In the genomic region with DNA sequence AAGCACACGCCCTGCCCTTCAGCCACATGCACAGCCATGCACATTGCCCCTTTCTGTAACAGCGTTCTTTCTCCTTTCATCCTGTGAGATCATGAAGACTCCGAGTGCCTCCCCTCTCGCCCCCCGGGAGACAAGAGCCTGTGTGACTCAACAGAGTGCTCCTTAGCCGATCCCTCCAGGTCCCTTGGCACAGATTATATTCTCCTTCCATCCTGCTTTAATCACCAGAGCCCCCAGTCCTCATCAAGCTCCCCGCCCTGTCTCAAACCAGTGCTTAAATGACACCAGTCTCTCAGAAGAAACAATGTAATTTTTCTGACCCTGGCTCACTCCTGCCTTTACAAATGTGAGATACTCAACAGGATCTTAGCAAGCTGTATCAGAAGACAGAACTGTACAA, we compare ENCODE assay signal across 24 mouse cellular contexts.
DNase-seq lines count a peak whose midpoint lies in the region; ATAC-seq and TF ChIP-seq lines count a peak whose summit lies in the region.
"Had no signal": no experiment of that assay in that cellular context is flagged by ENCODE, and none has a peak within 500 bp of the region (broad histone marks: within the 10 kb centered on the region; RNA-seq: fewer than 3 reads in every experiment).

No protein-coding gene starts in this region.

- no peak overlapping the region for H3K4me3 ChIP-seq in embryonic facial prominence, embryonic 14.5 days (ENCODE audit: low read depth, low read length)
- H3K4me3 ChIP-seq in embryonic facial prominence, embryonic 10.5 days, result no peak overlapping the region
- no peak overlapping the region for H3K4me3 ChIP-seq in kidney, adult 2 months (ENCODE audit: insufficient read depth, low read depth, low read length)
- no peak overlapping the region for H3K4me3 ChIP-seq in liver, adult 2 months (ENCODE audit: insufficient read depth, low read depth, low read length)
- no peak overlapping the region for H3K4me3 ChIP-seq in liver, embryonic 12.5 days
- H3K4me3 ChIP-seq: embryonic facial prominence, embryonic 12.5 days; erythroblast, embryonic 14.5 days; forebrain, embryonic 13.5 days; heart, embryonic 10.5 days; heart, embryonic 13.5 days; hindbrain, embryonic 13.5 days had no signal

- TF ChIP-seq POLR2A in kidney, adult 2 months (IDR thresholded peaks at IDR 0.05; ENCODE audit: low read depth, low read length), result no peak
- TF ChIP-seq POLR2A in liver, adult 2 months (IDR thresholded peaks at IDR 0.05; ENCODE audit: extremely low read depth, insufficient read depth, low read length), result no peak

- peak; percentile 12 for DNase-seq in embryonic facial prominence, embryonic 14.5 days (ENCODE audit: low spot score)
- DNase-seq in embryonic facial prominence, embryonic 10.5 days (ENCODE audit: low spot score), result no peak
- peak; percentile 91 for DNase-seq in heart, adult 11 months
- no peak for DNase-seq in heart, postnatal 14 days
- DNase-seq in kidney, adult 2 months, result no peak
- DNase-seq in kidney, postnatal 25 days, result no peak
- no peak for DNase-seq in liver, adult 2 months (ENCODE audit: extremely low read depth, low read depth, low spot score)
- DNase-seq: adrenal gland, postnatal 25 days; cerebellum, adult 18-20 months; cerebellum, adult 9-10 months; cerebellum, postnatal 14 days; gastrocnemius, postnatal 36 days had no signal

- H3K79me2 ChIP-seq in liver, adult 2 months (ENCODE audit: control insufficient read depth, insufficient read depth, low read length), result no peaks in the 10 kb centered on the region

- intact Hi-C loops in heart, postnatal 14 days (cut with DNase I), result loop anchor here (5.0 to 10.0 kb wide), 3 partner anchors 85 to 195 kb away; no protein-coding TSS in a partner anchor

- no peak for TF ChIP-seq CTCF in kidney, adult 2 months (conservative IDR thresholded peaks at IDR 0.05; ENCODE audit: insufficient read depth, insufficient read length, low read depth, low read length)
- TF ChIP-seq CTCF in liver, adult 2 months (IDR thresholded peaks at IDR 0.05; ENCODE audit: low read depth, low read length), result no peak

- 48% methylated on average over 7 of the region's 7 CpGs for WGBS in embryonic facial prominence, embryonic 14.5 days
- WGBS in embryonic facial prominence, embryonic 10.5 days, result 80% methylated on average over 7 of the region's 7 CpGs
- WGBS in kidney, adult 2 months, result 83% methylated on average over 7 of the region's 7 CpGs
- WGBS in liver, adult 2 months, result 89% methylated on average over 7 of the region's 7 CpGs
- 74% methylated on average over 7 of the region's 7 CpGs for WGBS in liver, embryonic 12.5 days (ENCODE audit: insufficient replicate concordance)

- no peak for ATAC-seq in embryonic facial prominence, embryonic 14.5 days (ENCODE audit: low read depth)
- ATAC-seq in liver, embryonic 12.5 days, result no peak
- ATAC-seq: activated CD4-positive, CD25-positive, alpha-beta regulatory T cell, adult 4 months; forebrain, embryonic 13.5 days; forebrain, embryonic 16.5 days; hindbrain, embryonic 16.5 days; inflammation-experienced regulatory T-cells, adult 6 months; intestine, embryonic 16.5 days had no signal

- no peaks in the 10 kb centered on the region for H3K4me1 ChIP-seq in embryonic facial prominence, embryonic 14.5 days (ENCODE audit: control insufficient read depth, insufficient read depth, low read length)
- H3K4me1 ChIP-seq in embryonic facial prominence, embryonic 10.5 days, result peaks cover 5% of the 10 kb centered on the region; the same call in 1 of the 2 replicates
- peaks cover 4% of the 10 kb centered on the region; the same call in 1 of the 2 replicates for H3K4me1 ChIP-seq in kidney, adult 2 months (ENCODE audit: control insufficient read depth, insufficient read depth, low read length)
- H3K4me1 ChIP-seq in liver, adult 2 months (ENCODE audit: control insufficient read depth, insufficient read depth, low read length), result peaks cover 22% of the 10 kb centered on the region
- H3K4me1 ChIP-seq in liver, embryonic 12.5 days, result 0 out of 2 replicates have a peak, but pooled peaks cover 4% of the 10 kb centered on the region
- H3K4me1 ChIP-seq: embryonic facial prominence, embryonic 12.5 days; forebrain, embryonic 13.5 days had no signal

- H3K9me3 ChIP-seq in embryonic facial prominence, embryonic 14.5 days (ENCODE audit: control insufficient read depth, low read length), result no peaks in the 10 kb centered on the region
- H3K9me3 ChIP-seq in embryonic facial prominence, embryonic 10.5 days, result no peaks in the 10 kb centered on the region
- no peaks in the 10 kb centered on the region for H3K9me3 ChIP-seq in liver, embryonic 12.5 days (replicated peaks)
- H3K9me3 ChIP-seq: embryonic facial prominence, embryonic 12.5 days; heart, embryonic 10.5 days; hindbrain, embryonic 13.5 days had no signal

- H3K4me2 ChIP-seq in embryonic facial prominence, embryonic 14.5 days (ENCODE audit: low read depth, low read length), result no peak overlapping the region
- no peak overlapping the region for H3K4me2 ChIP-seq in liver, embryonic 12.5 days
- H3K4me2 ChIP-seq: embryonic facial prominence, embryonic 12.5 days; forebrain, embryonic 13.5 days; heart, embryonic 13.5 days; hindbrain, embryonic 13.5 days had no signal

- H3K27me3 ChIP-seq in embryonic facial prominence, embryonic 14.5 days (replicated peaks; ENCODE audit: control insufficient read depth, insufficient read depth, low read length), result no peaks in the 10 kb centered on the region
- H3K27me3 ChIP-seq in embryonic facial prominence, embryonic 10.5 days (replicated peaks; ENCODE audit: low read depth, poor library complexity, severe bottlenecking), result no peaks in the 10 kb centered on the region
- H3K27me3 ChIP-seq in kidney, adult 2 months (replicated peaks; ENCODE audit: control insufficient read depth, insufficient read depth, low read length), result no peaks in the 10 kb centered on the region
- no peaks in the 10 kb centered on the region for H3K27me3 ChIP-seq in liver, adult 2 months (ENCODE audit: control insufficient read depth, insufficient read depth, low read length)
- H3K27me3 ChIP-seq in liver, embryonic 12.5 days (replicated peaks), result no peaks in the 10 kb centered on the region
- H3K27me3 ChIP-seq: embryonic facial prominence, embryonic 12.5 days; forebrain, embryonic 13.5 days; heart, embryonic 13.5 days; hindbrain, embryonic 13.5 days had no signal

- no peaks in the 10 kb centered on the region for H3K36me3 ChIP-seq in embryonic facial prominence, embryonic 14.5 days (ENCODE audit: control insufficient read depth, insufficient read depth, low read length)
- no peaks in the 10 kb centered on the region for H3K36me3 ChIP-seq in embryonic facial prominence, embryonic 10.5 days (replicated peaks)
- no peaks in the 10 kb centered on the region for H3K36me3 ChIP-seq in kidney, adult 2 months (ENCODE audit: control insufficient read depth, insufficient read depth, low read length)
- H3K36me3 ChIP-seq in liver, adult 2 months (ENCODE audit: control insufficient read depth, insufficient read depth, low read length), result no peaks in the 10 kb centered on the region
- H3K36me3 ChIP-seq in liver, embryonic 12.5 days, result no peaks in the 10 kb centered on the region
- H3K36me3 ChIP-seq: embryonic facial prominence, embryonic 12.5 days; heart, embryonic 10.5 days; heart, embryonic 13.5 days; hindbrain, embryonic 13.5 days had no signal

- no peak overlapping the region for H3K9ac ChIP-seq in embryonic facial prominence, embryonic 14.5 days (ENCODE audit: low read depth, low read length)
- H3K9ac ChIP-seq in liver, adult 2 months (ENCODE audit: low read depth, low read length), result no peak overlapping the region
- H3K9ac ChIP-seq in liver, embryonic 12.5 days, result no peak overlapping the region
- H3K9ac ChIP-seq: embryonic facial prominence, embryonic 12.5 days; forebrain, embryonic 13.5 days; heart, embryonic 13.5 days; hindbrain, embryonic 13.5 days had no signal

- H3K27ac ChIP-seq in embryonic facial prominence, embryonic 14.5 days (replicated peaks; ENCODE audit: low read depth, low read length), result no peak overlapping the region
- no peak overlapping the region for H3K27ac ChIP-seq in embryonic facial prominence, embryonic 10.5 days (replicated peaks)
- H3K27ac ChIP-seq in kidney, adult 2 months (ENCODE audit: insufficient read depth, low read depth, low read length), result peak overlapping the region; percentile 67
- H3K27ac ChIP-seq in liver, adult 2 months (replicated peaks; ENCODE audit: insufficient read depth, low read depth, low read length), result peak overlapping the region; percentile 62
- no peak overlapping the region for H3K27ac ChIP-seq in liver, embryonic 12.5 days
- H3K27ac ChIP-seq: embryonic facial prominence, embryonic 12.5 days; forebrain, embryonic 13.5 days; heart, embryonic 10.5 days; hindbrain, embryonic 13.5 days had no signal

Comparison
In these comparisons a context has a peak if more than half of its experiments do, and no peak if none do; other contexts are left out.
1. DNase-seq: peak in embryonic facial prominence, embryonic 14.5 days (single experiment) and heart, adult 11 months (single experiment); none in embryonic facial prominence, embryonic 10.5 days (single experiment), heart, postnatal 14 days (0 of 2), kidney, adult 2 months (single experiment), kidney, postnatal 25 days (0 of 2) and liver, adult 2 months (single experiment).
2. H3K27ac ChIP-seq: peak in kidney, adult 2 months (single experiment) and liver, adult 2 months (single experiment); none in embryonic facial prominence, embryonic 14.5 days (single experiment), embryonic facial prominence, embryonic 10.5 days (single experiment) and liver, embryonic 12.5 days (single experiment).